Mouse (Mus musculus) liver, embryonic 12.5 days (tissue): Measurements from ENCODE around the gene Ptgds. TPM values are rescaled to one million over a fixed set of nuclear protein-coding genes. Genes with fewer than 3 reads are reported as not detected.

Experiments
- ATAC-seq: fragments of 200-750 bp; cut with Nextera tagmentation; 2 replicates; pipeline ENCODE4 v1.8.0; 2017; ENCODE audit warnings: moderate number of reproducible peaks, mild to moderate bottlenecking, moderate library complexity
- H3K27ac ChIP-seq: fragments of 300-500 bp; sonication (generic); 2 replicates; pipeline ENCODE4 v1.5.1; 2016; ENCODE audit warnings: mild to moderate bottlenecking
- H3K27me3 ChIP-seq: fragments of 300-500 bp; sonication (generic); replicated peaks from 2 replicates; pipeline ENCODE4 v1.6.1; 2016; ENCODE audit warnings: mild to moderate bottlenecking, moderate library complexity
- H3K36me3 ChIP-seq: fragments of 300-500 bp; sonication (generic); 2 replicates; pipeline ENCODE4 v1.6.1; 2016; ENCODE audit warnings: mild to moderate bottlenecking, moderate library complexity
- H3K4me1 ChIP-seq: fragments of 300-500 bp; sonication (generic); 2 replicates; pipeline ENCODE4 v1.6.1; 2016
- H3K4me2 ChIP-seq: fragments of 300-500 bp; sonication (generic); 2 replicates; pipeline ENCODE4 v1.6.1; 2016; ENCODE audit warnings: mild to moderate bottlenecking, moderate library complexity
- H3K4me3 ChIP-seq: fragments of 300-500 bp; sonication (generic); 2 replicates; pipeline ENCODE4 v1.5.1; 2016; ENCODE audit warnings: mild to moderate bottlenecking, moderate library complexity
- H3K9ac ChIP-seq: fragments of 300-500 bp; sonication (generic); 2 replicates; pipeline ENCODE4 v1.6.1; 2016; ENCODE audit warnings: mild to moderate bottlenecking, moderate library complexity
- H3K9me3 ChIP-seq: fragments of 300-500 bp; sonication (generic); replicated peaks from 2 replicates; pipeline ENCODE4 v1.6.1; 2016; ENCODE audit warnings: mild to moderate bottlenecking, moderate library complexity
- WGBS: fragments of 180-500 bp; shearing (Covaris S2); methylation state at CpG from one replicate; pipeline ENCODE4 v1.1.7; 2016; ENCODE audit not compliant: insufficient replicate concordance; 5-methylcytosine and 5-hydroxymethylcytosine counted together
- polyA plus RNA-seq: library from polyadenylated mRNA; unstranded; fragments of >200 nt; fragmentation: Nextera tagmentation; extraction: Ambion mirVana; gene quantifications from 2 replicates; pipeline ENCODE4 v1.2.1, GENCODE M21; 2016

Gene Ptgds
- polyA plus RNA-seq, 1 experiment from 2014 or later: 0.20 TPM

- H3K4me2 ChIP-seq: no peak overlapping the region
- no peak overlapping the region for H3K4me3 ChIP-seq
- ATAC-seq: no peak
- 45% methylated on average over 11 of the region's 11 CpGs for WGBS
- H3K4me1 ChIP-seq: peaks cover 35% of the 10 kb centered on the region
- H3K36me3 ChIP-seq: peaks cover 5% of the 10 kb centered on the region; the same call in 1 of the 2 replicates
- no peak overlapping the region for H3K9ac ChIP-seq
- peaks cover 34% of the 10 kb centered on the region for H3K27me3 ChIP-seq
- H3K9me3 ChIP-seq: no peaks in the 10 kb centered on the region
- no peak overlapping the region for H3K27ac ChIP-seq
These were observed 37.3 kb downstream of the Ptgds start for GRCm38 (mm10) chr2:25432326-25433098.

GRCm38 (mm10) chr2:25431308-25431855, 38.5 kb downstream of the Ptgds start:
- no peaks in the 10 kb centered on the region for H3K9me3 ChIP-seq
- no peak overlapping the region for H3K4me3 ChIP-seq
- no peak overlapping the region for H3K4me2 ChIP-seq
- no peak overlapping the region for H3K27ac ChIP-seq
- ATAC-seq: no peak
- peaks cover 39% of the 10 kb centered on the region for H3K4me1 ChIP-seq
- H3K36me3 ChIP-seq: 0 out of 2 replicates have a peak, but pooled peaks cover 2% of the 10 kb centered on the region
- peaks cover 38% of the 10 kb centered on the region for H3K27me3 ChIP-seq
- WGBS: 73% methylated on average over 6 of the region's 6 CpGs
- H3K9ac ChIP-seq: no peak overlapping the region

- Histone ChIP-seq H3K4me3 (no peak overlapping the region), H3K4me1 (peaks cover 39% of the 10 kb centered on the region)
- WGBS: 71% methylated on average over 17 of the region's 17 CpGs
These were observed 39.2 kb downstream of the Ptgds start for GRCm38 (mm10) chr2:25430395-25431233.

DNA sequence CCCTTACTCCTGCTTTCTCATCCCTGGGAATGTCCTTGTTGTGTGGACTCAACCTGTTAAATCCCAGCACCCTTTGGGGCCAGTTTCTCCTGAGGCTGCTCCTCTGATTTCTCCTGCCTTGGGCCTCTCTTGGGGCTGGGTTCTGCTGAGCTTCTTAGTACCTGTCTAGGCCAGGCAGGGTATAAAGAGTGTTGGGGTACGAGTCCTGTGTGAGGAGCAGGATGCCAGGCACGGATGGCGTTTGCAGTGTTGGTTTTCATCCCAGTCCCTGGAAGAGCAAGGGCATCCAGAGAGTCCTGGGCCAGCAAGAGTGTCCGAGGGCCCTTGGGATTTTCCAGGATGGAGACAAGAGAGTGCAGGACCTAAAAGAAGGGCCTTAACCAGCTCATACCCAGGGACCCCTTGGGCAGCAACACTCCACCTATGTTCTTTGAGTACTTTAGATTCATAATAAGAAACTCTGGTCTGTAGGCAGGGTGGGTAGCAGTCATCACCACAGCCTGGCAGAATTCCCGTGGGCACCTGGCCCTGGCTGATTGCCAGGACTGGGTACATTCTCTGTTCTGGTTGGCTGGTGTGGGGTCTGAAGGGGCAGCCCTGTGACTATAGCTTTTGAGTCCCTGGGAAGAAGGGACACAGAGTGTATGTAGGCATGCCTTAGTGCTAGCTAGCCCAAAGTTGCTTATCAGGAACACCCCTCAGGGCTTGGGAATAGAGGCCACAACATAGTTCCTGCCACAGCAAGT, 40.2 kb downstream of the Ptgds start:
- Histone ChIP-seq H3K27ac (no peak overlapping the region), H3K9me3 (no peaks in the 10 kb centered on the region), H3K4me2 (peak overlapping the region; percentile 99), H3K27me3 (peaks cover 52% of the 10 kb centered on the region), H3K4me3 (peak overlapping the region; percentile 69), H3K9ac (peak overlapping the region; percentile 75; the same call in 1 of the 2 replicates), H3K4me1 (peaks cover 39% of the 10 kb centered on the region), H3K36me3 (no peaks in the 10 kb centered on the region)
- no peak for ATAC-seq
- 67% methylated on average over 5 of the region's 5 CpGs for WGBS

More at GRCm38 (mm10) chr2:25430395-25431233, 39.2 kb downstream of the Ptgds start:
- Histone ChIP-seq H3K9me3 (no peaks in the 10 kb centered on the region), H3K36me3 (no peaks in the 10 kb centered on the region), H3K4me2 (no peak overlapping the region), H3K27ac (no peak overlapping the region), H3K9ac (no peak overlapping the region), H3K27me3 (peaks cover 45% of the 10 kb centered on the region)
- no peak for ATAC-seq

DNA sequence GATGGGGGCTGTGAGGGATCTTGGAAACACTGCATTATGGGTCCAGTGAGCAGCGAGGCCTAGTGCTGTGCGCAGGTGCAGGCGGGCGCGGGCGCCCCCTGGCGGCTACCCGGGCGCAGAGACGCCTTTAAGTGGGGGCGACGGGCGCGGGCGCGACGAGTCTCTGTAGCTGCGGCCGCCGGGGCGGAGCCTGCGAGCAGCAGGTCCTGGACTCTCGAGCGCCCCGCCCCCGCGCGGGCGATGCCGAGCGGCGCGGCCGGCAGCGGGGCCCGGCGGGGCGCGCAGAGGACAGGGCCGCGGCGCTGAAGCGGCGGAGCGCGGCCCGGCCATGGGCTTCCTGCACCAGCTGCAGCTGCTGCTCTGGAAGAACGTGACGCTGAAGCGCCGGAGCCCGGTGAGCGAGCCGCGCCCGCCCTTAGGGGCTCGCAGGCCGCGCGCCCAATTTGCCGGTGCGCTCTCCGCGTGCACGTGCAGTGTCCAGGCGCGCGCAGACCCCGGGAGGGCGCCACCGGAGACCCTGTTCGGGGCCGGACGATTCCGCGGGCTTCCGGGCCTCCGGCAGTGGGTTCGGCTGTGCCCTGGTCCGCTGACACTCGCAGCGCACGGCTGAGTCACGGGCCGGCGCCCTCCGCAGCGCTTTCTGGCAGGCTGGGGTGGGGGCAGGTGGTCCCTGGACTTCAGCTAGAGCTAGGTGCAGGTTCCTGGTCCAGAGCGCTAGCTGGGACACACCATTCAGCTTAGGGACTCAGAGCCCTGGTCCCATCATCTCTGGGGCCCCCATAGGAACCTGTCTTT, 41.2 kb downstream of the Ptgds start, which contains the start of gene Abca2:
Gene Abca2, plus strand, starts transcription at position 262 of the 795 bp plus-strand sequence.
- ATAC-seq: peak; percentile 83

GRCm38 (mm10) chr2:25427256-25427655, 42.6 kb downstream of the Ptgds start:
- H3K4me3 ChIP-seq: no peak overlapping the region
- H3K9ac ChIP-seq: no peak overlapping the region
- no peak overlapping the region for H3K27ac ChIP-seq
- H3K4me2 ChIP-seq: no peak overlapping the region
- H3K4me1 ChIP-seq: peaks cover 49% of the 10 kb centered on the region
- H3K36me3 ChIP-seq: no peaks in the 10 kb centered on the region
- WGBS: 75% methylated on average over 5 of the region's 5 CpGs
- no peak for ATAC-seq
- H3K27me3 ChIP-seq: peaks cover 65% of the 10 kb centered on the region
- H3K9me3 ChIP-seq: no peaks in the 10 kb centered on the region

More for the DNA sequence above, 41.2 kb downstream of the Ptgds start, which contains the start of gene Abca2:
- Histone ChIP-seq H3K4me1 (peaks cover 43% of the 10 kb centered on the region), H3K4me3 (peak within 1 kb of the TSS; percentile 69), H3K27ac (no peak within 1 kb of the TSS), H3K36me3 (no peaks in the 10 kb centered on the region), H3K9ac (peak within 1 kb of the TSS; percentile 75), H3K4me2 (peak within 1 kb of the TSS; percentile 99), H3K9me3 (no peaks in the 10 kb centered on the region), H3K27me3 (peaks cover 59% of the 10 kb centered on the region)
- under 1% methylated on average over 89 of the region's 89 CpGs for WGBS

DNA sequence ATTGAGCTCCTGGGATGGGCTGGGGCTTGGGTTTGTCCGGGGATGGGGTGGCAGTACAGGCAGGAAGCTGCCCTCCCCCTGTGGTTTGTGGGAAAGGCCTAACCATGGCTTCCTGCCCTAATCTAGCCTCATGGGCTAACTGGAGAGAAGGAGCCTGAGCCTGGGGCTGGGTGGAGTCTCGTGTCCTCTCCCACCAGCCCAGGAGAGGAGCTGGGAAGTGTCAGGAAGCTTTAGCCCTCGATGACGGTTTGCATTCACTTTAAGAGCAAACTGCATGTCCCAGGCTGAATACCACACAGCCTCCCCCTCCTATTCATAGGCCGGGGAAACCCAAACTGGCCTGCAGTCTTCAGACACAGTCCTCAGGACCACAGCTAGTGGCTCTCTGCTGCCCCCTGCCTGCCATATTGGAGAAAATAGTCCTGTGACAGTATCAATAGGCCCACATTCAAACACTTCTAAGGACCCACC, 43.1 kb downstream of the Ptgds start:
- ATAC-seq: no peak
- 9% methylated on average over 5 of the region's 5 CpGs for WGBS
- H3K36me3 ChIP-seq: no peaks in the 10 kb centered on the region
- no peak overlapping the region for H3K4me3 ChIP-seq
- H3K9ac ChIP-seq: no peak overlapping the region
- no peak overlapping the region for H3K27ac ChIP-seq
- H3K9me3 ChIP-seq: no peaks in the 10 kb centered on the region
- H3K4me2 ChIP-seq: no peak overlapping the region
- peaks cover 44% of the 10 kb centered on the region for H3K4me1 ChIP-seq
- peaks cover 65% of the 10 kb centered on the region for H3K27me3 ChIP-seq

GRCm38 (mm10) chr2:25425481-25425880, 44.4 kb downstream of the Ptgds start:
- no peak for ATAC-seq
- H3K27me3 ChIP-seq: peaks cover 61% of the 10 kb centered on the region
- no peak overlapping the region for H3K9ac ChIP-seq
- no peak overlapping the region for H3K4me2 ChIP-seq
- H3K27ac ChIP-seq: no peak overlapping the region
- 57% methylated on average over 27 of the region's 27 CpGs for WGBS
- H3K4me3 ChIP-seq: no peak overlapping the region
- H3K4me1 ChIP-seq: peaks cover 38% of the 10 kb centered on the region
- no peaks in the 10 kb centered on the region for H3K36me3 ChIP-seq
- H3K9me3 ChIP-seq: no peaks in the 10 kb centered on the region

- peaks cover 46% of the 10 kb centered on the region for H3K27me3 ChIP-seq
- H3K27ac ChIP-seq: no peak overlapping the region
- WGBS: 45% methylated on average over 1 of the region's 1 CpGs
- no peaks in the 10 kb centered on the region for H3K36me3 ChIP-seq
- peaks cover 27% of the 10 kb centered on the region for H3K4me1 ChIP-seq
- no peak overlapping the region for H3K9ac ChIP-seq
- H3K9me3 ChIP-seq: no peaks in the 10 kb centered on the region
- no peak overlapping the region for H3K4me3 ChIP-seq
- H3K4me2 ChIP-seq: no peak overlapping the region
- ATAC-seq: no peak
These were observed 46.2 kb downstream of the Ptgds start for GRCm38 (mm10) chr2:25423626-25424025.

GRCm38 (mm10) chr2:25422587-25423410, 47.0 kb downstream of the Ptgds start, which contains the start of gene Fut7:
Gene Fut7 (plus strand): TSS chr2:25423267.
- no peak within 1 kb of the TSS for H3K4me3 ChIP-seq
- no peak for ATAC-seq
- H3K9me3 ChIP-seq: no peaks in the 10 kb centered on the region
- no peak within 1 kb of the TSS for H3K27ac ChIP-seq
- WGBS: 39% methylated on average over 17 of the region's 17 CpGs
- no peak within 1 kb of the TSS for H3K9ac ChIP-seq
- H3K4me1 ChIP-seq: peaks cover 20% of the 10 kb centered on the region
- peaks cover 50% of the 10 kb centered on the region for H3K27me3 ChIP-seq
- H3K4me2 ChIP-seq: no peak within 1 kb of the TSS
- H3K36me3 ChIP-seq: no peaks in the 10 kb centered on the region
